Comparison of ENCODE assay signal across 18 mouse cellular contexts in genomic region chr8:91443911-91444310, GRCm38 (mm10).
DNase-seq lines count a peak whose midpoint lies in the region; ATAC-seq lines count a peak whose summit lies in the region.
"Had no signal": no experiment of that assay in that cellular context is flagged by ENCODE, and none has a peak within 500 bp of the region (broad histone marks: within the 10 kb centered on the region; RNA-seq: fewer than 3 reads in every experiment).

No protein-coding gene starts in this region.

- no peaks in the 10 kb centered on the region for H3K9me3 ChIP-seq in forebrain, embryonic 15.5 days
- H3K9me3 ChIP-seq: embryonic facial prominence, embryonic 15.5 days; limb, embryonic 12.5 days; liver, embryonic 15.5 days; midbrain, embryonic 13.5 days; stomach, embryonic 15.5 days had no signal

- no peak overlapping the region for H3K27ac ChIP-seq in forebrain, embryonic 15.5 days (replicated peaks)
- H3K27ac ChIP-seq: liver, embryonic 15.5 days; midbrain, embryonic 13.5 days had no signal

- no peak overlapping the region for H3K4me3 ChIP-seq in forebrain, embryonic 15.5 days
- H3K4me3 ChIP-seq: embryonic facial prominence, embryonic 15.5 days; limb, embryonic 12.5 days; liver, embryonic 15.5 days; midbrain, embryonic 13.5 days; stomach, embryonic 15.5 days had no signal

- intact Hi-C loops in gastrocnemius, postnatal 14 days (cut with DNase I; ENCODE audit: low total_unique reads), result no loop called here

- no peaks in the 10 kb centered on the region for H3K36me3 ChIP-seq in forebrain, embryonic 15.5 days
- H3K36me3 ChIP-seq: embryonic facial prominence, embryonic 15.5 days; limb, embryonic 12.5 days had no signal

- no peak overlapping the region for H3K4me2 ChIP-seq in forebrain, embryonic 15.5 days (replicated peaks)
- H3K4me2 ChIP-seq: embryonic facial prominence, embryonic 15.5 days; limb, embryonic 12.5 days; liver, embryonic 15.5 days; midbrain, embryonic 13.5 days; stomach, embryonic 15.5 days had no signal

- DNase-seq in gastrocnemius, adult 18-20 months (ENCODE audit: low spot score), result peak; percentile 49
- DNase-seq in gastrocnemius, postnatal 4 days (ENCODE audit: low spot score in 2 of 2), result no peak
- peak; percentile 56 for DNase-seq in R1 (ENCODE audit: low read depth, low spot score)
- DNase-seq in gastrocnemius, postnatal 14 days, result peak; percentile 27
- DNase-seq in kidney, postnatal 36 days, result peak; percentile 58 to 59
- DNase-seq in layer of hippocampus, adult 8-10 months (ENCODE audit: low spot score in 2 of 2), result no peak
- DNase-seq: adrenal gland, postnatal 25 days; cerebellum, postnatal 10 days; thymus, postnatal 25 days had no signal

- ATAC-seq in activated CD4-positive, CD25-positive, alpha-beta regulatory T cell, adult 4 months, result no peak
- no peak for ATAC-seq in forebrain, embryonic 15.5 days (replicated peaks)
- ATAC-seq: forebrain, embryonic 14.5 days; intestine, embryonic 16.5 days; midbrain, embryonic 13.5 days had no signal

- no peaks in the 10 kb centered on the region for H3K4me1 ChIP-seq in forebrain, embryonic 15.5 days
- H3K4me1 ChIP-seq: midbrain, embryonic 13.5 days had no signal

- WGBS in forebrain, embryonic 15.5 days, result 79% methylated on average over 4 of the region's 4 CpGs

- no peak overlapping the region for H3K9ac ChIP-seq in forebrain, embryonic 15.5 days (replicated peaks)
- H3K9ac ChIP-seq: embryonic facial prominence, embryonic 15.5 days; limb, embryonic 12.5 days; liver, embryonic 15.5 days; midbrain, embryonic 13.5 days; stomach, embryonic 15.5 days had no signal

- no peaks in the 10 kb centered on the region for H3K27me3 ChIP-seq in forebrain, embryonic 15.5 days
- H3K27me3 ChIP-seq: embryonic facial prominence, embryonic 15.5 days; limb, embryonic 12.5 days; liver, embryonic 15.5 days; midbrain, embryonic 13.5 days; stomach, embryonic 15.5 days had no signal

Comparison
In these comparisons a context has a peak if more than half of its experiments do, and no peak if none do; other contexts are left out.
1. DNase-seq: peak in gastrocnemius, adult 18-20 months (single experiment), R1 (single experiment), gastrocnemius, postnatal 14 days (single experiment) and kidney, postnatal 36 days (2 of 2); none in gastrocnemius, postnatal 4 days (0 of 2) and layer of hippocampus, adult 8-10 months (0 of 2).